Mouse (Mus musculus): ENCODE results near the gene Arhgap45.
"Not testable (repeated sequence)": the region's sequence is repeated elsewhere in the genome, so short reads cannot be mapped to it uniquely, and the experiment has no call there.

The Arhgap45 gene

GRCm38 (mm10) chr10:80033511-80034391, 17.3 kb downstream of the Arhgap45 start:
- peak; percentile 82 for DNase-seq (ENCODE audit: low spot score)

- no peak for DNase-seq (ENCODE audit: low spot score)
Measured at GRCm38 (mm10) chr10:80035148-80035547, 18.7 kb downstream of the Arhgap45 start.

- no peak for DNase-seq (ENCODE audit: low spot score)
Measured at GRCm38 (mm10) chr10:80035686-80036085, 19.2 kb downstream of the Arhgap45 start.

GRCm38 (mm10) chr10:80036832-80037231, 20.4 kb downstream of the Arhgap45 start:
- no peak for DNase-seq (ENCODE audit: low spot score)

- peak; percentile 96 for DNase-seq (ENCODE audit: low spot score)
Measured at GRCm38 (mm10) chr10:80039559-80039979, 23.1 kb downstream of the Arhgap45 start, which contains the start of gene Polr2e. Gene Polr2e (minus strand): TSS chr10:80039795.

- not testable (repeated sequence) for DNase-seq (ENCODE audit: low spot score)
Measured at GRCm38 (mm10) chr10:80041409-80042060, 25.1 kb downstream of the Arhgap45 start.

- no peak for DNase-seq (ENCODE audit: low spot score)
Measured at GRCm38 (mm10) chr10:80044087-80044486, 27.6 kb downstream of the Arhgap45 start.

- not testable (repeated sequence) for DNase-seq (ENCODE audit: low spot score)
Measured at GRCm38 (mm10) chr10:80045364-80045763, 28.9 kb downstream of the Arhgap45 start.

GRCm38 (mm10) chr10:80045766-80046165, 29.3 kb downstream of the Arhgap45 start:
- DNase-seq (ENCODE audit: low spot score), result no peak

GRCm38 (mm10) chr10:80047041-80047565, 30.6 kb downstream of the Arhgap45 start, which contains the start of gene Gpx4:
Gene Gpx4 (plus strand): TSS chr10:80047166.
- no peak for DNase-seq (ENCODE audit: low spot score)

- DNase-seq (ENCODE audit: low spot score), result no peak
Measured at GRCm38 (mm10) chr10:80048396-80048795, 31.9 kb downstream of the Arhgap45 start.

- DNase-seq (ENCODE audit: low spot score), result no peak
Measured at GRCm38 (mm10) chr10:80048834-80049233, 32.4 kb downstream of the Arhgap45 start.

GRCm38 (mm10) chr10:80050244-80050643, 33.8 kb downstream of the Arhgap45 start:
- DNase-seq (ENCODE audit: low spot score), result no peak

- DNase-seq (ENCODE audit: low spot score), result no peak
Measured at GRCm38 (mm10) chr10:80050885-80051617, 34.6 kb downstream of the Arhgap45 start.

GRCm38 (mm10) chr10:80051618-80052373, 35.3 kb downstream of the Arhgap45 start:
- peak; percentile 93 for DNase-seq (ENCODE audit: low spot score)

GRCm38 (mm10) chr10:80052374-80052764, 35.9 kb downstream of the Arhgap45 start:
- DNase-seq (ENCODE audit: low spot score), result no peak

GRCm38 (mm10) chr10:80053259-80053780, 36.9 kb downstream of the Arhgap45 start:
- peak; percentile 99 for DNase-seq (ENCODE audit: low spot score)

- DNase-seq (ENCODE audit: low spot score), result peak; percentile 84
Measured at GRCm38 (mm10) chr10:80053831-80054815, 37.7 kb downstream of the Arhgap45 start.

- not testable (repeated sequence) for DNase-seq (ENCODE audit: low spot score)
Measured at GRCm38 (mm10) chr10:80054911-80055310, 38.5 kb downstream of the Arhgap45 start.

- DNase-seq (ENCODE audit: low spot score), result no peak
Measured at GRCm38 (mm10) chr10:80055364-80055763, 38.9 kb downstream of the Arhgap45 start.
